Mouse (Mus musculus) liver, embryonic 13.5 days (tissue): ENCODE results near the gene Csf1. TPM values are rescaled to one million over a fixed set of nuclear protein-coding genes. Genes with fewer than 3 reads are reported as not detected.

Source experiments
- ATAC-seq: fragments of 200-750 bp; cut with Nextera tagmentation; 2 replicates; pipeline ENCODE4 v1.8.0; 2017; ENCODE audit warnings: low read depth, mild to moderate bottlenecking, moderate number of reproducible peaks, moderate library complexity
- DNase-seq: peaks from one replicate; pipeline ENCODE4 v3.0.0; 2022
- H3K27ac ChIP-seq: fragments of 300-500 bp; sonication (generic); 2 replicates; pipeline ENCODE4 v1.5.1; 2015; ENCODE audit warnings: moderate library complexity, mild to moderate bottlenecking, inconsistent platforms
- H3K27me3 ChIP-seq: fragments of 300-500 bp; sonication (generic); 2 replicates; pipeline ENCODE4 v1.6.1; 2015; ENCODE audit warnings: mild to moderate bottlenecking, inconsistent platforms
- H3K36me3 ChIP-seq: fragments of 300-500 bp; sonication (generic); 2 replicates; pipeline ENCODE4 v1.6.1; 2015; ENCODE audit warnings: mild to moderate bottlenecking, inconsistent platforms
- H3K4me1 ChIP-seq: fragments of 300-500 bp; sonication (generic); replicated peaks from 2 replicates; pipeline ENCODE4 v1.6.1; 2015; ENCODE audit warnings: inconsistent platforms
- H3K4me2 ChIP-seq: fragments of 300-500 bp; sonication (generic); 2 replicates; pipeline ENCODE4 v1.6.1; 2015; ENCODE audit warnings: inconsistent platforms, mild to moderate bottlenecking, moderate library complexity
- H3K4me3 ChIP-seq: fragments of 300-500 bp; sonication (generic); replicated peaks from 2 replicates; pipeline ENCODE4 v1.5.1; 2015; ENCODE audit warnings: mild to moderate bottlenecking, inconsistent platforms
- H3K9ac ChIP-seq: fragments of 300-500 bp; sonication (generic); 2 replicates; pipeline ENCODE4 v1.6.1; 2015; ENCODE audit warnings: mild to moderate bottlenecking, inconsistent platforms
- H3K9me3 ChIP-seq: fragments of 300-500 bp; sonication (generic); replicated peaks from 2 replicates; pipeline ENCODE4 v1.6.1; 2016; ENCODE audit warnings: inconsistent platforms
- WGBS: fragments of 180-500 bp; shearing (Covaris S2); methylation state at CpG from one replicate; pipeline ENCODE4 v1.1.7; 2015; ENCODE audit not compliant: insufficient replicate concordance; 5-methylcytosine and 5-hydroxymethylcytosine counted together
- polyA plus RNA-seq: library from polyadenylated mRNA; unstranded; fragments of >200 nt; fragmentation: Nextera tagmentation; extraction: Ambion mirVana; gene quantifications from 2 replicates; pipeline ENCODE4 v1.2.1, GENCODE M21; 2015

Gene Csf1
- polyA plus RNA-seq, result 4.6 and 6.1 TPM in 2 replicates

GRCm38 (mm10) chr3:107759929-107760581, at the start of gene Csf1:
Csf1 (minus strand) TSS chr3:107760469.
- DNase-seq (peak; percentile 23), ATAC-seq (peak; percentile 76)
- peaks cover 4% of the 10 kb centered on the region; the same call in 1 of the 2 replicates for H3K36me3 ChIP-seq
- H3K27ac ChIP-seq, result peak within 1 kb of the TSS; percentile 64
- peaks cover 7% of the 10 kb centered on the region; the same call in 1 of the 2 replicates for H3K4me1 ChIP-seq
- H3K4me3 ChIP-seq, result peak within 1 kb of the TSS; percentile 66
- under 1% methylated on average over 45 of the region's 56 CpGs for WGBS
- peak within 1 kb of the TSS; percentile 71 for H3K9ac ChIP-seq
- no peaks in the 10 kb centered on the region for H3K9me3 ChIP-seq
- peaks cover 59% of the 10 kb centered on the region for H3K27me3 ChIP-seq
- H3K4me2 ChIP-seq, result peak within 1 kb of the TSS; percentile 74

GRCm38 (mm10) chr3:107808013-107808750, 47.9 kb upstream of the Csf1 start:
- no peaks in the 10 kb centered on the region for H3K36me3 ChIP-seq
- no peak overlapping the region for H3K4me3 ChIP-seq
- H3K27ac ChIP-seq, result no peak overlapping the region
- no peak overlapping the region for H3K9ac ChIP-seq
- DNase-seq, result no peak
- no peak for ATAC-seq
- H3K9me3 ChIP-seq, result no peaks in the 10 kb centered on the region
- H3K27me3 ChIP-seq, result no peaks in the 10 kb centered on the region
- WGBS, result 53% methylated on average over 14 of the region's 14 CpGs
- no peak overlapping the region for H3K4me2 ChIP-seq
- peaks cover 14% of the 10 kb centered on the region for H3K4me1 ChIP-seq

- no peak overlapping the region for H3K4me2 ChIP-seq
These were observed 47.2 kb upstream of the Csf1 start for GRCm38 (mm10) chr3:107807386-107807974.

GRCm38 (mm10) chr3:107806916-107807315, 46.6 kb upstream of the Csf1 start:
- DNase-seq (no peak), ATAC-seq (no peak)
- no peak overlapping the region for H3K4me3 ChIP-seq
- H3K4me1 ChIP-seq, result peaks cover 4% of the 10 kb centered on the region; the same call in 1 of the 2 replicates
- no peaks in the 10 kb centered on the region for H3K27me3 ChIP-seq
- H3K9ac ChIP-seq, result no peak overlapping the region
- 67% methylated on average over 1 of the region's 1 CpGs for WGBS
- no peak overlapping the region for H3K27ac ChIP-seq
- H3K36me3 ChIP-seq, result no peaks in the 10 kb centered on the region
- H3K4me2 ChIP-seq, result no peak overlapping the region
- no peaks in the 10 kb centered on the region for H3K9me3 ChIP-seq

More at GRCm38 (mm10) chr3:107807386-107807974, 47.2 kb upstream of the Csf1 start:
- no peaks in the 10 kb centered on the region for H3K36me3 ChIP-seq
- H3K4me1 ChIP-seq, result peaks cover 9% of the 10 kb centered on the region
- H3K9ac ChIP-seq, result no peak overlapping the region
- H3K9me3 ChIP-seq, result no peaks in the 10 kb centered on the region
- DNase-seq (no peak), ATAC-seq (no peak)
- no peak overlapping the region for H3K27ac ChIP-seq
- H3K4me3 ChIP-seq, result no peak overlapping the region
- WGBS, result 46% methylated on average over 6 of the region's 6 CpGs
- no peaks in the 10 kb centered on the region for H3K27me3 ChIP-seq

GRCm38 (mm10) chr3:107804799-107805198, 44.5 kb upstream of the Csf1 start:
- no peak for ATAC-seq
- WGBS, result 67% methylated on average over 1 of the region's 1 CpGs
- Histone ChIP-seq H3K36me3 (no peaks in the 10 kb centered on the region), H3K4me1 (0 out of 2 replicates have a peak, but pooled peaks cover 2% of the 10 kb centered on the region), H3K9ac (no peak overlapping the region), H3K4me2 (no peak overlapping the region), H3K9me3 (no peaks in the 10 kb centered on the region), H3K27ac (no peak overlapping the region), H3K4me3 (no peak overlapping the region), H3K27me3 (no peaks in the 10 kb centered on the region)
- DNase-seq, result no peak

- Histone ChIP-seq H3K9ac (no peak overlapping the region), H3K27me3 (no peaks in the 10 kb centered on the region), H3K4me2 (no peak overlapping the region), H3K9me3 (no peaks in the 10 kb centered on the region), H3K27ac (0 out of 2 replicates have a peak overlapping the region, but pooled peaks have one; percentile 13), H3K4me3 (no peak overlapping the region), H3K4me1 (no peaks in the 10 kb centered on the region), H3K36me3 (no peaks in the 10 kb centered on the region)
- DNase-seq (no peak), ATAC-seq (no peak)
- WGBS, result 66% methylated on average over 8 of the region's 8 CpGs
These were observed 42.1 kb upstream of the Csf1 start for GRCm38 (mm10) chr3:107802185-107802946.

- Histone ChIP-seq H3K4me2 (no peak overlapping the region), H3K9ac (no peak overlapping the region), H3K27me3 (no peaks in the 10 kb centered on the region), H3K4me1 (no peaks in the 10 kb centered on the region), H3K27ac (no peak overlapping the region), H3K36me3 (no peaks in the 10 kb centered on the region), H3K4me3 (no peak overlapping the region), H3K9me3 (no peaks in the 10 kb centered on the region)
- 68% methylated on average over 5 of the region's 5 CpGs for WGBS
- no peak for ATAC-seq
- no peak for DNase-seq
These were observed 38.7 kb upstream of the Csf1 start for GRCm38 (mm10) chr3:107798946-107799345.

GRCm38 (mm10) chr3:107796191-107796983, 36.1 kb upstream of the Csf1 start:
- Histone ChIP-seq H3K27me3 (no peaks in the 10 kb centered on the region), H3K4me3 (no peak overlapping the region), H3K9ac (no peak overlapping the region), H3K36me3 (no peaks in the 10 kb centered on the region), H3K9me3 (no peaks in the 10 kb centered on the region), H3K4me2 (no peak overlapping the region), H3K4me1 (peaks cover 5% of the 10 kb centered on the region; the same call in 1 of the 2 replicates), H3K27ac (no peak overlapping the region)
- 40% methylated on average over 8 of the region's 8 CpGs for WGBS
- ATAC-seq (no peak), DNase-seq (no peak)

- Histone ChIP-seq H3K27ac (no peak overlapping the region), H3K36me3 (no peaks in the 10 kb centered on the region), H3K9me3 (no peaks in the 10 kb centered on the region), H3K27me3 (no peaks in the 10 kb centered on the region), H3K4me2 (no peak overlapping the region), H3K9ac (no peak overlapping the region), H3K4me1 (peaks cover 11% of the 10 kb centered on the region), H3K4me3 (no peak overlapping the region)
- no peak for DNase-seq
- ATAC-seq, result no peak
- 66% methylated on average over 3 of the region's 3 CpGs for WGBS
These were observed 34.6 kb upstream of the Csf1 start for GRCm38 (mm10) chr3:107794890-107795289.

- WGBS, result 42% methylated on average over 10 of the region's 10 CpGs
- ATAC-seq, result no peak
- no peak for DNase-seq
- H3K4me2 ChIP-seq, result no peak overlapping the region
- H3K27me3 ChIP-seq, result no peaks in the 10 kb centered on the region
- no peak overlapping the region for H3K4me3 ChIP-seq
- no peaks in the 10 kb centered on the region for H3K36me3 ChIP-seq
- H3K4me1 ChIP-seq, result peaks cover 14% of the 10 kb centered on the region
- H3K9me3 ChIP-seq, result no peaks in the 10 kb centered on the region
- no peak overlapping the region for H3K27ac ChIP-seq
- no peak overlapping the region for H3K9ac ChIP-seq
These were observed 33.3 kb upstream of the Csf1 start for GRCm38 (mm10) chr3:107793300-107794201.
